Comparison of ENCODE assay signal across 21 mouse cellular contexts in genomic region chr9:78526206-78526605, GRCm38 (mm10). TPM values are rescaled to one million over a fixed set of nuclear protein-coding genes. Genes with fewer than 3 reads are reported as not detected.
DNase-seq lines count a peak whose midpoint lies in the region; ATAC-seq and TF ChIP-seq lines count a peak whose summit lies in the region.
"Had no signal": no experiment of that assay in that cellular context is flagged by ENCODE, and none has a peak within 500 bp of the region (broad histone marks: within the 10 kb centered on the region; RNA-seq: fewer than 3 reads in every experiment).

No protein-coding gene starts in this region.

- peaks cover 12% of the 10 kb centered on the region for H3K4me1 ChIP-seq in heart, embryonic 12.5 days (replicated peaks)
- peaks cover 34% of the 10 kb centered on the region for H3K4me1 ChIP-seq in liver, embryonic 15.5 days (replicated peaks)
- H3K4me1 ChIP-seq in liver, embryonic 12.5 days = peaks cover 24% of the 10 kb centered on the region
- peaks cover 4% of the 10 kb centered on the region for H3K4me1 ChIP-seq in ES-Bruce4 (ENCODE audit: control insufficient read depth, insufficient read depth, low read length)
- H3K4me1 ChIP-seq in bone marrow macrophage, adult 2 months (ENCODE audit: control insufficient read depth, insufficient read depth, low read length) = peaks cover 21% of the 10 kb centered on the region

- no peak overlapping the region for H3K4me3 ChIP-seq in heart, embryonic 12.5 days
- no peak overlapping the region for H3K4me3 ChIP-seq in liver, embryonic 15.5 days (replicated peaks)
- no peak overlapping the region for H3K4me3 ChIP-seq in liver, embryonic 12.5 days
- H3K4me3 ChIP-seq in ES-Bruce4 (ENCODE audit: low read depth, low read length) = no peak overlapping the region
- no peak overlapping the region for H3K4me3 ChIP-seq in bone marrow macrophage, adult 2 months (ENCODE audit: insufficient read depth, low read length)
- H3K4me3 ChIP-seq: forebrain, embryonic 13.5 days; heart, adult 2 months; hindbrain, embryonic 10.5 days; kidney, embryonic 15.5 days; stomach, embryonic 15.5 days had no signal

- H3K36me3 ChIP-seq in heart, embryonic 12.5 days = 0 out of 2 replicates have a peak, but pooled peaks cover 7% of the 10 kb centered on the region
- no peaks in the 10 kb centered on the region for H3K36me3 ChIP-seq in liver, embryonic 15.5 days (replicated peaks)
- H3K36me3 ChIP-seq in liver, embryonic 12.5 days = no peaks in the 10 kb centered on the region
- peaks cover 34% of the 10 kb centered on the region for H3K36me3 ChIP-seq in ES-Bruce4 (ENCODE audit: control insufficient read depth, insufficient read depth, low read length, poor library complexity, severe bottlenecking)
- H3K36me3 ChIP-seq: G1E; kidney, embryonic 15.5 days; stomach, embryonic 15.5 days had no signal

- H3K9me3 ChIP-seq in heart, embryonic 12.5 days (replicated peaks) = no peaks in the 10 kb centered on the region
- H3K9me3 ChIP-seq in liver, embryonic 15.5 days (replicated peaks) = no peaks in the 10 kb centered on the region
- H3K9me3 ChIP-seq in liver, embryonic 12.5 days (replicated peaks) = no peaks in the 10 kb centered on the region
- no peaks in the 10 kb centered on the region for H3K9me3 ChIP-seq in ES-Bruce4 (replicated peaks; ENCODE audit: control insufficient read depth, insufficient read depth, low read length, poor library complexity, severe bottlenecking)
- H3K9me3 ChIP-seq: forebrain, embryonic 13.5 days; G1E; hindbrain, embryonic 10.5 days; kidney, embryonic 15.5 days; limb, embryonic 10.5 days; stomach, embryonic 15.5 days had no signal

- TF ChIP-seq CTCF in ES-Bruce4 (IDR thresholded peaks at IDR 0.05; ENCODE audit: low read depth, low read length) = no peak
- TF ChIP-seq CTCF in bone marrow macrophage, adult 2 months (IDR thresholded peaks at IDR 0.05; ENCODE audit: low read depth, low read length) = no peak

- peak overlapping the region; percentile 90; the same call in 1 of the 2 replicates for H3K27ac ChIP-seq in heart, embryonic 12.5 days (ENCODE audit: poor library complexity, severe bottlenecking)
- peak overlapping the region; percentile 74; the same call in 1 of the 2 replicates for H3K27ac ChIP-seq in liver, embryonic 15.5 days (replicated peaks)
- no peak overlapping the region for H3K27ac ChIP-seq in liver, embryonic 12.5 days
- H3K27ac ChIP-seq in ES-Bruce4 (ENCODE audit: insufficient read depth, low read length) = peak overlapping the region; percentile 97
- H3K27ac ChIP-seq in bone marrow macrophage, adult 2 months (ENCODE audit: insufficient read depth, low read depth, low read length) = 0 out of 2 replicates have a peak overlapping the region, but pooled peaks have one; percentile 98

- no peak overlapping the region for H3K4me2 ChIP-seq in heart, embryonic 12.5 days
- H3K4me2 ChIP-seq in liver, embryonic 15.5 days = no peak overlapping the region
- no peak overlapping the region for H3K4me2 ChIP-seq in liver, embryonic 12.5 days

- 88% methylated on average over 2 of the region's 2 CpGs for WGBS in heart, embryonic 12.5 days
- WGBS in liver, embryonic 15.5 days (ENCODE audit: insufficient replicate concordance) = 74% methylated on average over 2 of the region's 2 CpGs
- 72% methylated on average over 2 of the region's 2 CpGs for WGBS in liver, embryonic 12.5 days (ENCODE audit: insufficient replicate concordance)

- no peak for TF ChIP-seq POLR2A in ES-Bruce4 (IDR thresholded peaks at IDR 0.05; ENCODE audit: insufficient read depth, low read length)
- TF ChIP-seq POLR2A in bone marrow macrophage, adult 2 months (IDR thresholded peaks at IDR 0.05; ENCODE audit: borderline replicate concordance, low read depth, low read length) = no peak

- H3K27me3 ChIP-seq in heart, embryonic 12.5 days (replicated peaks) = no peaks in the 10 kb centered on the region
- H3K27me3 ChIP-seq in liver, embryonic 15.5 days = peaks cover 10% of the 10 kb centered on the region
- no peaks in the 10 kb centered on the region; the same call in 1 of the 2 replicates for H3K27me3 ChIP-seq in liver, embryonic 12.5 days (replicated peaks)
- no peaks in the 10 kb centered on the region for H3K27me3 ChIP-seq in ES-Bruce4 (ENCODE audit: control insufficient read depth, insufficient read depth, low read length, poor library complexity, severe bottlenecking)
- H3K27me3 ChIP-seq: forebrain, embryonic 13.5 days; kidney, embryonic 15.5 days; stomach, embryonic 15.5 days had no signal

- ATAC-seq in heart, embryonic 12.5 days (ENCODE audit: insufficient number of reproducible peaks, low FRiP score) = no peak
- ATAC-seq in liver, embryonic 15.5 days (ENCODE audit: insufficient read depth) = no peak
- ATAC-seq in liver, embryonic 12.5 days = no peak

- TF ChIP-seq EP300 in ES-Bruce4 (IDR thresholded peaks at IDR 0.05; ENCODE audit: insufficient read depth, low read depth, low read length) = no peak

- DNase-seq in heart, adult 18-20 months = no peak
- DNase-seq in lung, postnatal 4 days = no peak
- DNase-seq: cerebellum, adult 8-10 months; gastrocnemius, postnatal 14 days; heart, adult 2 months; kidney, postnatal 4 days; layer of hippocampus, adult 9-11 months; lung, adult 18-20 months; lung, postnatal 14 days; right cerebral cortex, postnatal 25 days had no signal

- H3K9ac ChIP-seq in heart, embryonic 12.5 days = no peak overlapping the region
- no peak overlapping the region for H3K9ac ChIP-seq in liver, embryonic 15.5 days
- H3K9ac ChIP-seq in liver, embryonic 12.5 days = no peak overlapping the region
- H3K9ac ChIP-seq in ES-Bruce4 (ENCODE audit: low read depth, poor library complexity, severe bottlenecking) = peak overlapping the region; percentile 71
- H3K9ac ChIP-seq: forebrain, embryonic 13.5 days; stomach, embryonic 15.5 days had no signal

RNA-seq across cellular contexts. Expression of gene Eef1a1, which starts 37.3 kb away (rescaled TPM):
- 2,772 and 2,882 TPM in 2 replicates for polyA plus RNA-seq in heart, embryonic 12.5 days (2016; fragmentation: Nextera tagmentation; extraction: Ambion mirVana)
- total RNA-seq in heart, adult 18-20 months (2021) = 1,000 to 10,000 TPM in 1 of 2 experiments, 100 to 1,000 TPM in 1; 994 to 1,266 TPM
- polyA plus RNA-seq in liver, embryonic 15.5 days (2015; fragmentation: Nextera tagmentation; extraction: Ambion mirVana) = 2,003 and 2,036 TPM in 2 replicates
- 2,705 and 2,706 TPM in 2 replicates for polyA plus RNA-seq in liver, embryonic 12.5 days (2016; fragmentation: Nextera tagmentation; extraction: Ambion mirVana)
- 19,892 and 21,149 TPM in 2 replicates for polyA plus RNA-seq in ES-Bruce4 (2011; ENCODE audit: insufficient read depth, insufficient read length, low read depth, missing spikeins)
- 5,836 and 6,850 TPM in 2 replicates for polyA plus RNA-seq in bone marrow macrophage, adult 2 months (2012; ENCODE audit: insufficient read depth, insufficient read length, missing spikeins)
